Mouse (Mus musculus) kidney, adult 2 months (tissue): ENCODE results near the gene Map4k4.

Experiments
- CTCF ChIP-seq: fragments of 200-500 bp; conservative IDR thresholded peaks from 2 replicates; pipeline ENCODE4 v1.5.1; 2011; ENCODE audit warnings: low read depth, mild to moderate bottlenecking, control low read depth, low read length, moderate library complexity, mixed read lengths; ENCODE audit not compliant: insufficient read depth, insufficient read length
- POLR2A ChIP-seq: fragments of 200-500 bp; IDR thresholded peaks from one replicate; pipeline ENCODE4 v1.6.1; 2011; ENCODE audit warnings: low read depth, low read length, control low read depth

DNA sequence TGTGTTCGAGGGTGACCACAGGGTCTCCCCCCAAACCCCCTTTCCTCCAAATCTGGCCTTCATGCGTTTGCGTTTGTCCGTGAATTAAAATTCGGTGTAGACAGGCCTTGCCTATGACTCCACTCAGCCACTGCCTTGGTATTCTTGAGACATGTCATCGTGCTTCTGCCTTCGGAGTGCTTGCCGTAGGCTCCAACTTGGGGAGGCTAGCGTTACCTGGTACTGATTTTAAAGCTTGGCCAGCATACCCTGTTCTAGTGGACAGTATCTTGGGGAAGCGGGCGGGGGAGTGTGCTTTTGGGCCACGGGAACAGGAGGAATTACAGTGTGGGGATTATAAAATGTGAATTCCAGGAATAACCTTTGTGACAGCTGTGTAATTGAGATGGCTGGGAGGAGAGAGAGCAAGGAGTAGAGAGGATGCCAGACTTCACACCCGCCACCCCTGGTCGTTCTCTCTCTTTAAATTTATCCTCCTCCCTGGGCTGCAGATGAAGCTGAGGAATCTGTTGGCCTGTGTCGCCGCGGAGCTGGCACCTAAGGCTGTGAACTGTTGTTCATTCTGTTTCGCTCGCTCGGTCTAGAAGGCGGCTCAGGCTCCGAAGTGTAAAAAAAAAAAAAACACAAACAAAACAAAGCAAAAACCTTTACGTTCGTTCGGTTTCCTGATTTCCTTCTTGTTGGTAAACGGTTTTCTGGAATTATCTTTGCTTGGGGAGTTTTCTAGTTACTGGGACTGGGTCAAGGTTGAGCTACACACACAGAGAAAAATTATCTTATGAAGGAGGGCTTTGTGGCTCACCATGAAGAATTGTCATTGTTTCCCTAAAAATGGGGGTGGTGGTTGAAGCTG lies 1.4 kb downstream of the Map4k4 start:
- TF ChIP-seq CTCF (no peak), POLR2A (no peak)
